Mouse (Mus musculus) erythroblast, embryonic 14.5 days (primary cell): Measurements from ENCODE around the gene Cfap97. TPM values are rescaled to one million over a fixed set of nuclear protein-coding genes. Genes with fewer than 3 reads are reported as not detected.
"Not testable (repeated sequence)": the region's sequence is repeated elsewhere in the genome, so short reads cannot be mapped to it uniquely, and the experiment has no call there.

ENCODE experiments used
- H3K27me3 ChIP-seq: 2 replicates; pipeline ENCODE4 v1.6.1; 2012; ENCODE audit warnings: inconsistent platforms; ENCODE audit not compliant: control insufficient read depth
- H3K36me3 ChIP-seq: 2 replicates; pipeline ENCODE4 v1.6.1; 2012; ENCODE audit warnings: mild to moderate bottlenecking, inconsistent platforms; ENCODE audit not compliant: control insufficient read depth
- H3K4me1 ChIP-seq: 2 replicates; pipeline ENCODE4 v1.6.1; 2012; ENCODE audit warnings: inconsistent platforms; ENCODE audit not compliant: control insufficient read depth
- H3K4me3 ChIP-seq: replicated peaks from 2 replicates; pipeline ENCODE3; 2012; ENCODE audit warnings: moderate library complexity, mild to moderate bottlenecking, inconsistent platforms
- H3K9me3 ChIP-seq: 2 replicates; pipeline ENCODE4 v1.6.1; 2012; ENCODE audit warnings: low read length, inconsistent platforms, mixed read lengths; ENCODE audit not compliant: control insufficient read depth
- GATA1 ChIP-seq: IDR thresholded peaks from 2 replicates; pipeline ENCODE4 v1.6.1; 2012; ENCODE audit warnings: low read length, inconsistent platforms, mixed read lengths
- TAL1 ChIP-seq: IDR thresholded peaks from 3 replicates; pipeline ENCODE4 v1.6.1; 2012; ENCODE audit warnings: low read length, inconsistent platforms, mixed read lengths
- polyA plus RNA-seq: library from polyadenylated mRNA; stranded (reverse); fragments of >175 nt; gene quantifications from 2 replicates; pipeline ENCODE4 v1.2.3, GENCODE M21; 2012

Gene Cfap97
- polyA plus RNA-seq, 1 experiment: 0.15 TPM

DNA sequence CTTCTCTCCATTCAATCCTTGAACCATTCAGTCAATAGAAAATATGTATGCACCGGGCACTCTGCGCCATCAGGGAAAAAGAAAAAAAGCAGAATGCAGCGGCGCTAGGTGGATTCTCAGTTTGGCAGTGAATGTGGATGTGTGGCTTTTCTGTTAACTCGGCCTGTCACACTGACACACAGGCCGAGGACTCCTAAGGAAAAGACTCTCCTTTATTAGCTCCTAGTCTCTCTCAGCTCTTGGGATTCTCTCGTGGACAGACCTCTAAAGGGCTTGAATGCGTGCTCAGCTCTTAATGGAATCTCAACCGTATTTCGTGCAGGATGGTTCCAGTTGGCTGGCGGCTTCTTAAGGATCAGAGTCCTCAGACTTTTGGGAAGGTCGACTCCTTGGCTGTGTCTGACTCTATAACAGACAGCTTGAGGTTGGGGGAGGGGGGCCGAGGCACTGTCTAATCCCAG is 60.1 kb downstream of the Cfap97 start:
- H3K27me3 ChIP-seq: peaks cover 9% of the 10 kb centered on the region
- H3K4me1 ChIP-seq: peaks cover 18% of the 10 kb centered on the region
- H3K4me3 ChIP-seq: peak overlapping the region; percentile 63
- TF ChIP-seq TAL1: no peak
- TF ChIP-seq GATA1: no peak
- H3K36me3 ChIP-seq: peaks cover 18% of the 10 kb centered on the region
- H3K9me3 ChIP-seq: no peaks in the 10 kb centered on the region

GRCm38 (mm10) chr8:46212194-46212593 is 60.6 kb downstream of the Cfap97 start:
- peaks cover 23% of the 10 kb centered on the region for H3K4me1 ChIP-seq
- H3K9me3 ChIP-seq: no peaks in the 10 kb centered on the region
- TF ChIP-seq TAL1 (no peak), GATA1 (no peak)
- H3K36me3 ChIP-seq: peaks cover 15% of the 10 kb centered on the region
- peaks cover 9% of the 10 kb centered on the region for H3K27me3 ChIP-seq
- H3K4me3 ChIP-seq: no peak overlapping the region

- TF ChIP-seq TAL1 (no peak), GATA1 (no peak)
- H3K27me3 ChIP-seq: peaks cover 9% of the 10 kb centered on the region
- H3K9me3 ChIP-seq: no peaks in the 10 kb centered on the region
- H3K36me3 ChIP-seq: peaks cover 3% of the 10 kb centered on the region
- no peak overlapping the region for H3K4me3 ChIP-seq
- peaks cover 23% of the 10 kb centered on the region for H3K4me1 ChIP-seq
Measured at GRCm38 (mm10) chr8:46213971-46214480, 62.5 kb downstream of the Cfap97 start.

GRCm38 (mm10) chr8:46216838-46217237 is 65.3 kb downstream of the Cfap97 start:
- Histone ChIP-seq H3K27me3 (no peaks in the 10 kb centered on the region), H3K9me3 (no peaks in the 10 kb centered on the region), H3K4me3 (peak overlapping the region; percentile 58)

DNA sequence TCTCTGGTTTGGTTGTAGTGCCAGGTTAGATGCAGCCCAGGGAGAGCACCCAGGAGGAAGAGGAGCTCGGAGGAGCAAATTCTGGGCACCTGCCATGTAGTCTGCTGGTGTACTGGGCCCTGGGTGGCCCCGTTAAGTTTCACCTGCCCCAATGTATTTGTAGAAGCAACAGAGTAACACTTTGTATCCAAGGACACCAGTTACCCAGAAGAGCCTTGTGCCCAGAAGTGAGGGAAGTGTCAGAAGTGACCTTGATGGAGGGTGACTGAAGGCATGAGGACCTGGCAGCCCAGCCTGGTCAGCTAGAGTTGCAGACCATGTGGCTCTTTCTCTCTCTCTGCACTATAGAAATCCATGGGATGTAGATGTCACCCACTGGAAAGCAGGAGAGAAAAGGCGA is 69.0 kb downstream of the Cfap97 start:
- H3K36me3 ChIP-seq: no peaks in the 10 kb centered on the region
- peaks cover 5% of the 10 kb centered on the region for H3K4me1 ChIP-seq
- no peaks in the 10 kb centered on the region for H3K9me3 ChIP-seq
- H3K4me3 ChIP-seq: no peak overlapping the region
- no peaks in the 10 kb centered on the region for H3K27me3 ChIP-seq
- TF ChIP-seq GATA1 (no peak), TAL1 (no peak)

More at GRCm38 (mm10) chr8:46216838-46217237, 65.3 kb downstream of the Cfap97 start:
- TF ChIP-seq GATA1: no peak
- TF ChIP-seq TAL1: no peak
- Histone ChIP-seq H3K36me3 (no peaks in the 10 kb centered on the region), H3K4me1 (peaks cover 5% of the 10 kb centered on the region)

DNA sequence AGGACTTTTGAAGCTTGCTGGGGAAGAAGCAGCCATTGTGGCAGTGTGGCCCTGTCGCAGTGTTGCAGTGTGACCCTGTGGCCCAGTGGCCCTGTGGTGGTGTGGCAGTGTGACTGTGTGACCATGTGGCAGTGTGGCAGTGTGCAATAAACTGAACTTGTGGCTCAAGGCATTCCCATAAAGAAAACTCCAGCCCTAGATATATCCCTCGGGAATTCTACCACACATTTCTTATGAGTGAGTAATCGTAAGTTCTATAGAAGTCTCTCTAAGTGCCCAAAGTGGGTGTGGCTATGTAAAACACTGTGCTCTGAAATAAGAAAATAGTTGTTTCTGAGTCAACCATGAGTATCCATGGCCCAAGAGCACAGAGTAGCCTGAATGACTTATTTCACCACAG is 73.9 kb downstream of the Cfap97 start:
- no peaks in the 10 kb centered on the region for H3K4me1 ChIP-seq
- no peak overlapping the region for H3K4me3 ChIP-seq
- H3K36me3 ChIP-seq: no peaks in the 10 kb centered on the region
- H3K27me3 ChIP-seq: no peaks in the 10 kb centered on the region
- H3K9me3 ChIP-seq: no peaks in the 10 kb centered on the region
- no peak for TF ChIP-seq TAL1
- no peak for TF ChIP-seq GATA1

GRCm38 (mm10) chr8:46226622-46227021 is 75.1 kb downstream of the Cfap97 start:
- H3K36me3 ChIP-seq: no peaks in the 10 kb centered on the region
- no peaks in the 10 kb centered on the region for H3K4me1 ChIP-seq
- TF ChIP-seq GATA1 (no peak), TAL1 (no peak)
- H3K9me3 ChIP-seq: no peaks in the 10 kb centered on the region
- no peak overlapping the region for H3K4me3 ChIP-seq
- no peaks in the 10 kb centered on the region for H3K27me3 ChIP-seq

DNA sequence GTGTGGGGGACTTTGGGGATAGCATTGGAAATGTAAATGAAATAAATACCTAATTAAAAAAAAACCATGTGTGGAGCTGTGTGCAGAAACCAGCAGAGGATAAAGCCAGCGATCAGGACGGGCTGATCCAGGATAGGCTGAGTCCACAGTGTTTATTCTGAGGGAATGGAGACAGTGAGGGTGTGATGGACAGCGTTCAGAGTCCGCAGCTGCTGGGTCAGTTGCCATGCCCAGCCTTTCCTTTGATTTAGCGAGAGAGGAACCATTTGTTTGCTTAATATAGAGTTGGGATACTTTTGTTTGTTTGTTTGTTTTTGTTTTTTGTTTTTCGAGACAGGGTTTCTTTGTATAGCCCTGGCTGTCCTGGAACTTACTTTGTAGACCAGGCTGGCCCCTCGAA is 80.4 kb downstream of the Cfap97 start:
- not testable (repeated sequence) for H3K4me3 ChIP-seq, H3K4me1 ChIP-seq, H3K36me3 ChIP-seq, H3K27me3 ChIP-seq, H3K9me3 ChIP-seq

DNA sequence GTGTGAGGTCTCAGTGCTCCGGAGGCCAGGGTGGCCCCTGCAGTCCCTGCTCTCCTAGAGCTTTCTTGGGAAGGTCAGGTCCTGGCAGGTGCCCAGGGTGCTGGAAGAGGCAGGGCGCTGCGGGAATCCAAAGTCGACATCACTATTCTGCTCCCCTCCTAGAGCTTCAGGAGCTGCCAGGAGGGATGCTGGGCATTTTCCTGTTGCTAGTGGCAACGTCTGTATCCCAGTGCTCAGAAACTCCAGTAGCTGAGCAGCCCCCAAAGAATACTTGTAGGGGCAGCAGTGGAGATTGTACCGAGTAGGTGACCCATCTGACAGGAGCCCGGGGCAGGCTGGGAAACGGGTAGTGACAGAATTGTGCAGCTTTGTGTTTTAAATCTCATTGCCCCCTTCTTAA is 81.2 kb downstream of the Cfap97 start:
- Histone ChIP-seq H3K27me3 (no peaks in the 10 kb centered on the region), H3K36me3 (no peaks in the 10 kb centered on the region), H3K4me3 (no peak overlapping the region), H3K4me1 (no peaks in the 10 kb centered on the region), H3K9me3 (no peaks in the 10 kb centered on the region)
- TF ChIP-seq GATA1: no peak
- TF ChIP-seq TAL1: no peak

DNA sequence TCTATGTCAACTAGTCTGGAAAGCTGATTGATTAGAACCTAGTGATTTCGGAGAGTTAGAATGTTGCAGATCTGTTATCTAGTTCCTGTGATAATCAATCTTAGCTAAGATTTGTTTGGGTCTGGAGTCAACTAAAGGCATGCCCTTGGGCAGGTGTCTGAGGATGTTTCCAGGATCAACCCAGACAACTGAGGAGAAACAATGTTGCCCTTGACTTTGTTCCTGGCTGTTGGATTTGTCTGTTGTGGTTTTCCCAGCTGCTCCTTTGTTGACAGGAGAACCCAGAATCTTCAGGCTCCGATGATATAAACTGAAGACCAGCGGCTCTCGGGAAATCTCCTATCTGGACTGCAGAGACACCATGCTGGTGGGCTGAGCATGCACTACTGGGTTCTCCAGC is 83.2 kb downstream of the Cfap97 start:
- Histone ChIP-seq H3K4me1 (no peaks in the 10 kb centered on the region), H3K36me3 (no peaks in the 10 kb centered on the region), H3K4me3 (no peak overlapping the region), H3K9me3 (no peaks in the 10 kb centered on the region), H3K27me3 (0 out of 2 replicates have a peak, but pooled peaks cover 2% of the 10 kb centered on the region)
- no peak for TF ChIP-seq TAL1
- no peak for TF ChIP-seq GATA1
